ENCODE assay signal across 20 mouse cellular contexts in the genomic region with DNA sequence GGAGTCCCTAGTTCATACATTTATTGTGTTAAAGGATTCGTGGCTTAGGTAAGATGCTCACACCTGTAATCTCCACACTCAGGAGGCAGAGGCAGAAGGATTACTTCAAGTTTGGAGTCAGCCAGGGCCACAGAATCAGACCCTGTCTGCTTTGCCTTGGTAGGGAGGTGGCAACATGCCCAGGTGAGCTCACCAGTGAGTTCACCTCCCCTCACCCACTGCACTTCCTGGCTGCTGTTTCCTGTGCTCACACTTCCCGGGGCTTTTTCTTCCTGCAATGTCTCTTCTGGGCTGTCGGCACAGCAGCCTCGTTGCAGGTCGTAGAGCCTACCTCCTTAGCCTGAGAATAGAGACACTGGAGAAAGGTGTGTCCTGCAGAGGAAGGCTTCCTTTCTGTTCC. TPM values are rescaled to one million over a fixed set of nuclear protein-coding genes. Genes with fewer than 3 reads are reported as not detected.
DNase-seq lines count a peak whose midpoint lies in the region; ATAC-seq and TF ChIP-seq lines count a peak whose summit lies in the region.
"Had no signal": no experiment of that assay in that cellular context is flagged by ENCODE, and none has a peak within 500 bp of the region (broad histone marks: within the 10 kb centered on the region; RNA-seq: fewer than 3 reads in every experiment).

No protein-coding gene starts in this region.

- H3K27ac ChIP-seq in heart, postnatal 0 days (ENCODE audit: low read depth): 0 out of 2 replicates have a peak overlapping the region, but pooled peaks have one; percentile 13
- H3K27ac ChIP-seq in heart, embryonic 11.5 days (ENCODE audit: low read depth, low read length): no peak overlapping the region
- peak overlapping the region; percentile 14; the same call in 1 of the 2 replicates for H3K27ac ChIP-seq in layer of hippocampus, adult 2 months
- no peak overlapping the region for H3K27ac ChIP-seq in forebrain, embryonic 14.5 days (ENCODE audit: low read depth, low read length)
- H3K27ac ChIP-seq: embryonic facial prominence, embryonic 12.5 days; gastrocnemius, adult 2 months; limb, embryonic 13.5 days; liver, embryonic 14.5 days; neural tube, embryonic 13.5 days had no signal

- DNase-seq in heart, postnatal 0 days (ENCODE audit: low spot score): no peak
- DNase-seq in layer of hippocampus, adult 2 months (ENCODE audit: low spot score in 2 of 2): no peak
- no peak for DNase-seq in layer of hippocampus, adult 18-20 months (ENCODE audit: low spot score in 2 of 2)
- peak; percentile 70 for DNase-seq in CD4-positive, CD25-positive, alpha-beta regulatory T cell, adult 2 months (ENCODE audit: low read depth, low spot score)
- DNase-seq in induced T-regulatory cell, adult 2 months (ENCODE audit: low read depth): peak; percentile 63
- no peak for DNase-seq in ovary, postnatal 14 days (ENCODE audit: low spot score)
- DNase-seq in forebrain, embryonic 14.5 days (ENCODE audit: low spot score): no peak
- DNase-seq: cerebellum, adult 8-10 months; gastrocnemius, adult 2 months; heart, postnatal 36 days; right cerebral cortex, postnatal 14 days had no signal

- H3K9ac ChIP-seq in heart, postnatal 0 days (replicated peaks; ENCODE audit: low read depth, low read length): no peak overlapping the region
- H3K9ac ChIP-seq in heart, embryonic 11.5 days (ENCODE audit: low read depth, low read length): no peak overlapping the region
- no peak overlapping the region for H3K9ac ChIP-seq in forebrain, embryonic 14.5 days (ENCODE audit: low read length)
- H3K9ac ChIP-seq: embryonic facial prominence, embryonic 12.5 days; limb, embryonic 13.5 days; liver, embryonic 14.5 days; neural tube, embryonic 13.5 days had no signal

- TF ChIP-seq CTCF in heart, postnatal 0 days (IDR thresholded peaks at IDR 0.05; ENCODE audit: low read depth): no peak
- TF ChIP-seq CTCF in layer of hippocampus, adult 2 months (conservative IDR thresholded peaks at IDR 0.05): no peak

- 39% methylated on average over 5 of the region's 5 CpGs for WGBS in heart, postnatal 0 days
- 39% methylated on average over 5 of the region's 5 CpGs for WGBS in heart, embryonic 11.5 days (ENCODE audit: insufficient replicate concordance)
- 73% methylated on average over 5 of the region's 5 CpGs for WGBS in forebrain, embryonic 14.5 days

- peaks cover 70% of the 10 kb centered on the region for H3K36me3 ChIP-seq in heart, postnatal 0 days (replicated peaks; ENCODE audit: control insufficient read depth, insufficient read depth, low read length)
- peaks cover 30% of the 10 kb centered on the region for H3K36me3 ChIP-seq in heart, embryonic 11.5 days (ENCODE audit: control insufficient read depth, insufficient read depth, low read length)
- H3K36me3 ChIP-seq in forebrain, embryonic 14.5 days (ENCODE audit: control insufficient read depth, insufficient read depth, low read length): peaks cover 21% of the 10 kb centered on the region; the same call in 1 of the 2 replicates

- no peaks in the 10 kb centered on the region for H3K27me3 ChIP-seq in heart, postnatal 0 days (ENCODE audit: control insufficient read depth, insufficient read depth, low read length)
- H3K27me3 ChIP-seq in heart, embryonic 11.5 days (ENCODE audit: control insufficient read depth, insufficient read depth, low read length): no peaks in the 10 kb centered on the region
- H3K27me3 ChIP-seq in forebrain, embryonic 14.5 days (replicated peaks; ENCODE audit: control insufficient read depth, insufficient read depth, low read length): no peaks in the 10 kb centered on the region
- H3K27me3 ChIP-seq: limb, embryonic 13.5 days; Patski had no signal

- no peak overlapping the region for H3K4me3 ChIP-seq in heart, postnatal 0 days (ENCODE audit: low read depth, low read length)
- H3K4me3 ChIP-seq in heart, embryonic 11.5 days (ENCODE audit: low read depth, low read length): no peak overlapping the region
- H3K4me3 ChIP-seq in layer of hippocampus, adult 2 months: no peak overlapping the region
- no peak overlapping the region for H3K4me3 ChIP-seq in forebrain, embryonic 14.5 days (ENCODE audit: low read depth, low read length)
- H3K4me3 ChIP-seq: embryonic facial prominence, embryonic 12.5 days; gastrocnemius, adult 2 months; limb, embryonic 13.5 days; neural tube, embryonic 13.5 days had no signal

- ATAC-seq in heart, postnatal 0 days (ENCODE audit: insufficient read depth, low read depth): no peak
- ATAC-seq in heart, embryonic 11.5 days (replicated peaks; ENCODE audit: insufficient number of reproducible peaks, low FRiP score, low TSS enrichment): no peak
- ATAC-seq in forebrain, embryonic 14.5 days: no peak
- ATAC-seq: forebrain, embryonic 16.5 days; Patski had no signal

- no peaks in the 10 kb centered on the region for H3K9me3 ChIP-seq in heart, postnatal 0 days (replicated peaks; ENCODE audit: control insufficient read depth, low read length)
- no peaks in the 10 kb centered on the region for H3K9me3 ChIP-seq in heart, embryonic 11.5 days (replicated peaks; ENCODE audit: control insufficient read depth, low read length)
- H3K9me3 ChIP-seq in forebrain, embryonic 14.5 days (replicated peaks; ENCODE audit: control insufficient read depth, low read length): no peaks in the 10 kb centered on the region
- H3K9me3 ChIP-seq: embryonic facial prominence, embryonic 12.5 days; limb, embryonic 13.5 days; neural tube, embryonic 13.5 days had no signal

- peaks cover 17% of the 10 kb centered on the region; the same call in 1 of the 2 replicates for H3K4me1 ChIP-seq in heart, postnatal 0 days (ENCODE audit: control insufficient read depth, insufficient read depth)
- H3K4me1 ChIP-seq in heart, embryonic 11.5 days (ENCODE audit: control insufficient read depth, insufficient read depth, low read length): peaks cover 18% of the 10 kb centered on the region
- H3K4me1 ChIP-seq in forebrain, embryonic 14.5 days (ENCODE audit: control insufficient read depth, insufficient read depth, low read length): peaks cover 6% of the 10 kb centered on the region

- no peak for TF ChIP-seq EP300 in heart, postnatal 0 days (IDR thresholded peaks at IDR 0.05; ENCODE audit: low read depth)

- H3K4me2 ChIP-seq in heart, postnatal 0 days (ENCODE audit: low read depth, low read length): no peak overlapping the region
- H3K4me2 ChIP-seq in heart, embryonic 11.5 days: no peak overlapping the region
- no peak overlapping the region for H3K4me2 ChIP-seq in forebrain, embryonic 14.5 days (ENCODE audit: low read length)
- H3K4me2 ChIP-seq: embryonic facial prominence, embryonic 12.5 days; limb, embryonic 13.5 days; neural tube, embryonic 13.5 days had no signal

RNA-seq across cellular contexts. Expression of a gene that starts 6.6 kb away (rescaled TPM):
- total RNA-seq in heart, postnatal 0 days (2014; rRNA removed; ENCODE audit: low replicate concordance): 45.9 and 52.9 TPM in 2 replicates
- 13.2 and 19.0 TPM in 2 replicates for polyA plus RNA-seq in heart, postnatal 0 days (2015; fragmentation: Nextera tagmentation; extraction: Ambion mirVana)
- polyA plus RNA-seq in heart, embryonic 11.5 days (2014; fragmentation: Nextera tagmentation; extraction: Ambion mirVana): 11.9 and 13.6 TPM in 2 replicates
- total RNA-seq in layer of hippocampus, adult 2 months (2021): 10 to 100 TPM; 31.4 to 35.3 TPM
- total RNA-seq in layer of hippocampus, adult 18-20 months (2021): 10 to 100 TPM; 33.9 to 35.3 TPM
- polyA plus RNA-seq in forebrain, embryonic 14.5 days (2014; fragmentation: Nextera tagmentation; extraction: Ambion mirVana): 5.7 and 6.3 TPM in 2 replicates

RNA-seq across cellular contexts. Expression of a gene that starts 25.5 kb away (rescaled TPM):
- total RNA-seq in heart, postnatal 0 days (2014; rRNA removed; ENCODE audit: low replicate concordance): 50.2 and 84.8 TPM in 2 replicates
- 271 and 286 TPM in 2 replicates for polyA plus RNA-seq in heart, postnatal 0 days (2015; fragmentation: Nextera tagmentation; extraction: Ambion mirVana)
- 284 and 297 TPM in 2 replicates for polyA plus RNA-seq in heart, embryonic 11.5 days (2014; fragmentation: Nextera tagmentation; extraction: Ambion mirVana)
- 100 to 1,000 TPM in 1 of 2 experiments, 10 to 100 TPM in 1; 97.9 to 103 TPM for total RNA-seq in layer of hippocampus, adult 2 months (2021)
- total RNA-seq in layer of hippocampus, adult 18-20 months (2021): 100 to 1,000 TPM; 108 to 109 TPM
- polyA plus RNA-seq in forebrain, embryonic 14.5 days (2014; fragmentation: Nextera tagmentation; extraction: Ambion mirVana): 319 and 356 TPM in 2 replicates

RNA-seq across cellular contexts. Expression of a gene that starts 25.8 kb away (rescaled TPM):
- 2.2 TPM in 1 of 2 replicates, not detected in the other for total RNA-seq in heart, postnatal 0 days (2014; rRNA removed; ENCODE audit: low replicate concordance)
- 8.8 and 10.7 TPM in 2 replicates for polyA plus RNA-seq in heart, postnatal 0 days (2015; fragmentation: Nextera tagmentation; extraction: Ambion mirVana)
- 7.1 and 8.2 TPM in 2 replicates for polyA plus RNA-seq in heart, embryonic 11.5 days (2014; fragmentation: Nextera tagmentation; extraction: Ambion mirVana)
- 10 to 100 TPM in 1 of 2 experiments, 1 to 10 TPM in 1; 8.8 to 10.3 TPM for total RNA-seq in layer of hippocampus, adult 2 months (2021)
- total RNA-seq in layer of hippocampus, adult 18-20 months (2021): 10 to 100 TPM in 1 of 2 experiments, 1 to 10 TPM in 1; 9.2 to 12.4 TPM
- polyA plus RNA-seq in forebrain, embryonic 14.5 days (2014; fragmentation: Nextera tagmentation; extraction: Ambion mirVana): 14.8 and 17.1 TPM in 2 replicates
- total RNA-seq: granulocyte monocyte progenitor cell, adult 5-6 weeks had no signal

RNA-seq across cellular contexts. Expression of a gene that starts 40.3 kb away (rescaled TPM):
- total RNA-seq in heart, postnatal 0 days (2014; rRNA removed; ENCODE audit: low replicate concordance): 183 and 210 TPM in 2 replicates
- polyA plus RNA-seq in heart, postnatal 0 days (2015; fragmentation: Nextera tagmentation; extraction: Ambion mirVana): 114 and 123 TPM in 2 replicates
- 166 and 189 TPM in 2 replicates for polyA plus RNA-seq in heart, embryonic 11.5 days (2014; fragmentation: Nextera tagmentation; extraction: Ambion mirVana)
- total RNA-seq in layer of hippocampus, adult 2 months (2021): 10 to 100 TPM; 68.9 to 69.5 TPM
- 10 to 100 TPM; 71.5 to 71.8 TPM for total RNA-seq in layer of hippocampus, adult 18-20 months (2021)
- polyA plus RNA-seq in forebrain, embryonic 14.5 days (2014; fragmentation: Nextera tagmentation; extraction: Ambion mirVana): 191 and 209 TPM in 2 replicates

RNA-seq across cellular contexts. Expression of a gene that starts 49.8 kb away (rescaled TPM):
- total RNA-seq in heart, postnatal 0 days (2014; rRNA removed; ENCODE audit: low replicate concordance): 0.31 and 0.53 TPM in 2 replicates
- polyA plus RNA-seq in heart, postnatal 0 days (2015; fragmentation: Nextera tagmentation; extraction: Ambion mirVana): 0.12 and 0.34 TPM in 2 replicates
- polyA plus RNA-seq in heart, embryonic 11.5 days (2014; fragmentation: Nextera tagmentation; extraction: Ambion mirVana): 1.1 and 1.3 TPM in 2 replicates
- 10 to 100 TPM; 27.7 to 30.4 TPM for total RNA-seq in layer of hippocampus, adult 2 months (2021)
- 10 to 100 TPM; 32.0 to 35.9 TPM for total RNA-seq in layer of hippocampus, adult 18-20 months (2021)
- polyA plus RNA-seq in forebrain, embryonic 14.5 days (2014; fragmentation: Nextera tagmentation; extraction: Ambion mirVana): 0.89 and 1.9 TPM in 2 replicates
- total RNA-seq: common myeloid progenitor, adult 5-6 weeks; granulocyte monocyte progenitor cell, adult 5-6 weeks had no signal
- polyA plus RNA-seq: Patski had no signal

Comparison
In these comparisons a context has a peak if more than half of its experiments do, and no peak if none do; other contexts are left out.
1. H3K27ac ChIP-seq: peak in heart, postnatal 0 days (single experiment) and layer of hippocampus, adult 2 months (single experiment); none in heart, embryonic 11.5 days (single experiment) and forebrain, embryonic 14.5 days (single experiment).
2. DNase-seq: peak in CD4-positive, CD25-positive, alpha-beta regulatory T cell, adult 2 months (single experiment) and induced T-regulatory cell, adult 2 months (single experiment); none in heart, postnatal 0 days (single experiment), layer of hippocampus, adult 2 months (0 of 2), layer of hippocampus, adult 18-20 months (0 of 2), ovary, postnatal 14 days (single experiment) and forebrain, embryonic 14.5 days (single experiment).